Mouse (Mus musculus) liver, postnatal 0 days (tissue): ENCODE measurements at regions not wholly inside any gene's neighbourhood (a gene's known extent, or its start where the extent isn't known, plus 50 kb on each side); places are given as distances from the start of the nearest gene placed in this dataset.

Source experiments
- CTCF ChIP-seq: sonication (generic); IDR thresholded peaks from 2 replicates; pipeline ENCODE4 v1.5.1; 2016; ENCODE audit warnings: antibody characterized with exemption, low read depth
- EP300 ChIP-seq: IDR thresholded peaks from 2 replicates; pipeline ENCODE4 v1.6.1; 2016; ENCODE audit warnings: antibody characterized with exemption, low read depth, mild to moderate bottlenecking

DNA sequence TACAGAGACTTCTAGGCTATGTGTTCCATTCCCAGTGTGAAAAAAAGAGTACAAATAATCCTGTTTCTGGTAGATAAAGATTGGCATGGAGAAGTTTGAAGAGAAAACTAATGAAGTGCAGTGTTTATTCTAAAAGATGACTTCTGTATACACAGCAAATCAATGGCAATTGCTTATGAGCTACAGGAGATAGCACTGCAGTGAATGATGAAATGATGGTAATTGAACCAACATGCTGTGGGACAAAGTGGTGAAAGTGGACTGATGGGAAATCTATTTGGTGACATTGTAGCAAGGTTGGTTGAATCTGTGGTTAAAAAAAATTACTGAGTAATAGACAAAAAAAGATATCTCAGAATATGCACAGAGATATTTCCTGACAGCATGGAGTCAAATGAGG, 1000.4 kb downstream of the Stpg2 start:
- TF ChIP-seq EP300 = no peak
- no peak for TF ChIP-seq CTCF
